Mouse (Mus musculus) MEL (cell line): Measurements from ENCODE around the gene Cep63. TPM values are rescaled to one million over a fixed set of nuclear protein-coding genes. Genes with fewer than 3 reads are reported as not detected.
A peak's percentile ranks its signal among the peaks of the same experiment; 100 is the strongest.

Source experiments
- DNase-seq: peaks from one replicate; pipeline ENCODE4 v3.0.0; 2011; ENCODE audit warnings: low read depth, low spot score
- H3K27ac ChIP-seq: 2 replicates; pipeline ENCODE4 v1.5.1; 2012; ENCODE audit warnings: low read depth, mild to moderate bottlenecking, control low read depth, low read length, moderate library complexity; ENCODE audit not compliant: control insufficient read depth
- H3K27me3 ChIP-seq, 2 experiments: fragments of 150-350 bp in 1 of 2; sonication (generic) in 1 of 2; 2 replicates each; pipeline ENCODE4 v1.6.1; 2012; ENCODE audit warnings: low read length in 2 of 2, mild to moderate bottlenecking in 2 of 2, improper control_type of control experiment in 1 of 2, moderate library complexity in 1 of 2; ENCODE audit not compliant: insufficient read depth in 2 of 2, control insufficient read depth in 1 of 2
- H3K36me3 ChIP-seq, 2 experiments: 2 replicates each; pipeline ENCODE4 v1.6.1; 2012 to 2014; ENCODE audit warnings: low read length in 2 of 2, improper control_type of control experiment in 1 of 2, inconsistent platforms in 1 of 2, mild to moderate bottlenecking in 1 of 2; ENCODE audit not compliant: insufficient read depth in 2 of 2, control insufficient read depth in 1 of 2
- H3K4me1 ChIP-seq, 2 experiments: fragments of 150-350 bp in 1 of 2; sonication (generic) in 1 of 2; 2 replicates each; pipeline ENCODE4 v1.6.1; 2012; ENCODE audit warnings: low read length in 2 of 2, improper control_type of control experiment in 1 of 2, mild to moderate bottlenecking in 1 of 2; ENCODE audit not compliant: insufficient read depth in 2 of 2, control insufficient read depth in 1 of 2
- H3K4me3 ChIP-seq, 2 experiments: fragments of 150-350 bp in 1 of 2; sonication (generic) in 1 of 2; 2 replicates each; pipeline ENCODE4 v1.5.1; 2012; ENCODE audit warnings: low read depth in 2 of 2, low read length in 2 of 2, mild to moderate bottlenecking in 2 of 2, moderate library complexity in 2 of 2, control low read depth in 1 of 2, improper control_type of control experiment in 1 of 2; ENCODE audit not compliant: control insufficient read depth in 1 of 2, insufficient read depth in 1 of 2
- H3K79me2 ChIP-seq: 2 replicates; pipeline ENCODE4 v1.6.1; 2012; ENCODE audit warnings: mild to moderate bottlenecking, low read length, moderate library complexity; ENCODE audit not compliant: control insufficient read depth, poor library complexity, insufficient read depth
- H3K9ac ChIP-seq: 2 replicates; pipeline ENCODE4 v1.6.1; 2012; ENCODE audit warnings: low read depth, mild to moderate bottlenecking, control low read depth, low read length, moderate library complexity; ENCODE audit not compliant: control insufficient read depth, poor library complexity, severe bottlenecking
- H3K9me3 ChIP-seq: fragments of 150-350 bp; sonication (generic); replicated peaks from 2 replicates; pipeline ENCODE4 v1.6.1; 2012; ENCODE audit warnings: mild to moderate bottlenecking, low read length, improper control_type of control experiment, moderate library complexity; ENCODE audit not compliant: insufficient read depth
- BHLHE40 ChIP-seq: IDR thresholded peaks from 2 replicates; pipeline ENCODE4 v1.6.1; 2012; ENCODE audit warnings: low read depth, mild to moderate bottlenecking, inconsistent platforms, low read length, improper control_type of control experiment, borderline replicate concordance
- CHD2 ChIP-seq: IDR thresholded peaks from 2 replicates; pipeline ENCODE4 v1.6.1; 2011; ENCODE audit warnings: low read length, improper control_type of control experiment
- CTCF ChIP-seq, 3 experiments: IDR thresholded peaks in 2 of 3; conservative IDR thresholded peaks in 1 of 3; 2 replicates each; pipeline ENCODE4 v1.5.1; 2011 to 2012; ENCODE audit warnings: low read length in 3 of 3, low read depth in 2 of 3, mild to moderate bottlenecking in 2 of 3, improper control_type of control experiment in 1 of 3, inconsistent platforms in 1 of 3, mixed read lengths in 1 of 3, moderate library complexity in 1 of 3; ENCODE audit not compliant: control insufficient read depth in 1 of 3, insufficient read depth in 1 of 3, poor library complexity in 1 of 3, severe bottlenecking in 1 of 3
- ETS1 ChIP-seq: IDR thresholded peaks from 2 replicates; pipeline ENCODE4 v1.6.1; 2012; ENCODE audit warnings: low read depth, mild to moderate bottlenecking, inconsistent platforms, low read length, improper control_type of control experiment, moderate library complexity
- HCFC1 ChIP-seq: IDR thresholded peaks from 2 replicates; pipeline ENCODE4 v1.6.1; 2012; ENCODE audit warnings: low read depth, mild to moderate bottlenecking, inconsistent platforms, low read length, improper control_type of control experiment, moderate library complexity
- KAT2A ChIP-seq: conservative IDR thresholded peaks from 2 replicates; pipeline ENCODE4 v1.6.1; 2012; ENCODE audit warnings: low read depth, low read length, improper control_type of control experiment, inconsistent platforms
- MAX ChIP-seq: IDR thresholded peaks from 2 replicates; pipeline ENCODE4 v1.6.1; 2011; ENCODE audit warnings: low read length, improper control_type of control experiment
- MEF2A ChIP-seq: IDR thresholded peaks from 2 replicates; pipeline ENCODE4 v1.6.1; 2014; ENCODE audit warnings: low read depth, mild to moderate bottlenecking, inconsistent platforms, low read length, improper control_type of control experiment; ENCODE audit not compliant: poor library complexity, insufficient replicate concordance, severe bottlenecking; ENCODE audit errors: extremely low read depth
- MXI1 ChIP-seq: IDR thresholded peaks from 2 replicates; pipeline ENCODE4 v1.6.1; 2011; ENCODE audit warnings: mild to moderate bottlenecking, low read depth, low read length, improper control_type of control experiment
- MYB ChIP-seq: IDR thresholded peaks from 2 replicates; pipeline ENCODE4 v1.6.1; 2011; ENCODE audit warnings: mild to moderate bottlenecking, low read depth, low read length, improper control_type of control experiment
- NELFE ChIP-seq: IDR thresholded peaks from 2 replicates; pipeline ENCODE4 v1.6.1; 2011; ENCODE audit warnings: low read depth, low read length, improper control_type of control experiment
- POLR2AphosphoS2 ChIP-seq: IDR thresholded peaks from 2 replicates; pipeline ENCODE4 v1.6.1; 2011; ENCODE audit warnings: low read length, improper control_type of control experiment
- POLR2AphosphoS5 ChIP-seq: IDR thresholded peaks from 2 replicates; pipeline ENCODE4 v1.6.1; 2012; ENCODE audit warnings: low read depth, borderline replicate concordance, mild to moderate bottlenecking, inconsistent platforms, low read length, moderate library complexity, mixed read lengths
- RAD21 ChIP-seq: IDR thresholded peaks from 2 replicates; pipeline ENCODE4 v1.6.1; 2011; ENCODE audit warnings: mild to moderate bottlenecking, low read depth, low read length, improper control_type of control experiment
- RCOR1 ChIP-seq: IDR thresholded peaks from 2 replicates; pipeline ENCODE4 v1.6.1; 2012; ENCODE audit warnings: low read depth, mild to moderate bottlenecking, inconsistent platforms, low read length, improper control_type of control experiment
- UBTF ChIP-seq: IDR thresholded peaks from 2 replicates; pipeline ENCODE4 v1.6.1; 2012; ENCODE audit warnings: low read depth, mild to moderate bottlenecking, inconsistent platforms, low read length, improper control_type of control experiment, moderate library complexity, borderline replicate concordance; ENCODE audit not compliant: insufficient read depth
- USF1 ChIP-seq: IDR thresholded peaks from 2 replicates; pipeline ENCODE4 v1.6.1; 2014; ENCODE audit warnings: low read depth, mild to moderate bottlenecking, inconsistent platforms, low read length, improper control_type of control experiment, moderate library complexity
- ZC3H11A ChIP-seq: IDR thresholded peaks from 2 replicates; pipeline ENCODE4 v1.6.1; 2012; ENCODE audit warnings: low read depth, mild to moderate bottlenecking, inconsistent platforms, low read length, improper control_type of control experiment
- polyA plus RNA-seq, 2 experiments: library from polyadenylated mRNA; stranded (reverse) in 1 of 2; unstranded in 1 of 2; fragments of >175 nt in 1 of 2; fragments of >200 nt in 1 of 2; gene quantifications; 2 replicates each; pipeline versions ENCODE4 v1.2.1 to v1.2.4; 2012; ENCODE audit warnings: low replicate concordance in 2 of 2, low read depth in 1 of 2; ENCODE audit not compliant: insufficient read length in 2 of 2, insufficient read depth in 1 of 2, missing spikeins in 1 of 2
- total RNA-seq: library from RNA; depleted of rRNA; stranded (reverse); fragments of 300-350 nt; gene quantifications from 2 replicates; pipeline ENCODE4 v1.2.3, GENCODE M21; 2012

The Cep63 gene
- total and polyA plus RNA-seq, 3 experiments: 9.6 to 14.6 TPM; not detected in 1

DNA sequence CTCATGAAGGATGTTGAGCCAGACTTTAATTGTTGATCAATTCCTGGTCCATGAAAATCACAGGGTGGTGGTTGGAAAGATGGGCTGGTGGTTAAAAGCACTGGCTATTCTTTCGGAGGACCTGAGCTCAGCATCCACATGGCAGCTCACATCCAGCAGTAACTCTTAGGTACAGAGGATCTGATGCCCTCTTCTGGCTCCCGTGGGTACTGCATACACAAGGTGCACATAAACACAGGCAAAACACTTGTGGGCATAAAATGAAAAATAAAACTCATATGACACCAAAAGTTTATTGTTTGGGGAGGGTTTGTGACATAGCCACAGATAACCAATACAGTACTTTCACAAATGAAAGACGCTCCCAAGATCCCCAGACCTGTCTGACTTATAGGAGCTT lies 67.9 kb downstream of the Cep63 start:
- TF ChIP-seq CTCF (IDR thresholded peaks at IDR 0.05 in 2 of 3, conservative IDR thresholded peaks at IDR 0.05 in 1 of 3; ENCODE audit: control insufficient read depth in 1 of 3, insufficient read depth in 1 of 3, low read depth in 2 of 3, low read length in 3 of 3, poor library complexity in 1 of 3, severe bottlenecking in 1 of 3): peak in 2 of 3 experiments; percentile 3 to 19; a peak in 2 of 6 replicates
- no peak for TF ChIP-seq KAT2A
- DNase-seq: no peak
- H3K4me1 ChIP-seq: no peaks in the 10 kb centered on the region

DNA sequence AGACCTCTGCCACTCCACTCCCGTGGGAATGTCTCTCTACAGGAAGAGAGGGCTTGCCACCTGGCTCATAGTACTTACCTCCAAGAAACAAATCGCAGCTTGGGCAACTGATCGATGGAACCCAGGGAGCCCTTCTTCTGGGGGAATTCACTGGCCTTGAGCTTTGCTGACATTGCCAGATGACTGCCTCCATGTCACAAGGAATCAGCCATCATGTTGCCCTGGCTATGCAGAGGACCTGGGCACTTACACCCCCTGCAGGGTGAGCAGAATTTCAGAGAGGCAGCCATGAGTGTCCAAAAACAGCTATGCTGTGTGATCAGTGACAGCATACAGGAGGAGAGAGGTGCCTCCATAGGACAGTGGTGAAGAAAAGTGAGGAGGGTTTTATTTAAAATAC lies 72.6 kb downstream of the Cep63 start:
- no peak for TF ChIP-seq MEF2A
- no peak for TF ChIP-seq POLR2AphosphoS2
- no peak for TF ChIP-seq USF1
- TF ChIP-seq ETS1: no peak
- no peak for TF ChIP-seq HCFC1
- no peak for TF ChIP-seq UBTF
- TF ChIP-seq MYB: no peak
- Histone ChIP-seq H3K27ac (no peak overlapping the region), H3K9ac (no peak overlapping the region), H3K27me3 (no peaks in the 10 kb centered on the region), H3K79me2 (no peaks in the 10 kb centered on the region), H3K9me3 (no peaks in the 10 kb centered on the region), H3K36me3 (no peaks in the 10 kb centered on the region), H3K4me3 (no peak overlapping the region), H3K4me1 (no peaks in the 10 kb centered on the region)
- no peak for DNase-seq

More for the DNA sequence above, 67.9 kb downstream of the Cep63 start:
- no peaks in the 10 kb centered on the region for H3K36me3 ChIP-seq
- H3K27me3 ChIP-seq: no peaks in the 10 kb centered on the region
- no peak overlapping the region for H3K4me3 ChIP-seq
- H3K9ac ChIP-seq: no peak overlapping the region
- no peaks in the 10 kb centered on the region for H3K9me3 ChIP-seq
- H3K79me2 ChIP-seq: no peaks in the 10 kb centered on the region
- no peak overlapping the region for H3K27ac ChIP-seq

DNA sequence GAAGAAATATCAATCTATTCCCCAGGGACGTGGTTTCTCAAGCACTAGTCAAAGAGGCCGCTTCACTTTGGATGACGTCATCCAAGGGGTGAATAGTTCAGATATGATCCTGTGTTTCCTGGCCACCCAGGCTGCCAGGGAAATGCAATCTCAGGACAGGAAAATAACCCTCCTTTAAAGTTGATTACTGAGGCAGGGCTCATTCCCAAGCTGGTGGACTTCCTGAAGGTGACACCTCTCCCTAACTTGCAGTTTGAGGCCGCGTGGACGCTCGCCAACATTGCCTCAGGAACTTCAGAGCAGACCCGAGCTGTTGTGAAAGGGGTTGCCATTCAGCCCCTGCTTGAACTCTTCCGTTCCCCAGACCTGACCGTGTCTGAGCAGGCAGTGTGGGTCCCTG lies 74.6 kb downstream of the Cep63 start:
- Histone ChIP-seq H3K79me2 (no peaks in the 10 kb centered on the region), H3K9me3 (no peaks in the 10 kb centered on the region), H3K27ac (no peak overlapping the region), H3K27me3 (no peaks in the 10 kb centered on the region), H3K4me3 (no peak overlapping the region), H3K36me3 (no peaks in the 10 kb centered on the region), H3K4me1 (no peaks in the 10 kb centered on the region), H3K9ac (no peak overlapping the region)
- no peak for DNase-seq
- TF ChIP-seq RCOR1 (no peak), POLR2AphosphoS5 (no peak), RAD21 (no peak), USF1 (no peak), MAX (no peak), CHD2 (no peak), MXI1 (no peak), MEF2A (no peak), ZC3H11A (no peak), BHLHE40 (no peak), NELFE (no peak)
